Mouse (Mus musculus) stomach, postnatal 0 days (tissue): ENCODE data around the gene Chrm2. TPM values are rescaled to one million over a fixed set of nuclear protein-coding genes. Genes with fewer than 3 reads are reported as not detected.

Source experiments
- ATAC-seq: fragments of 200-750 bp; cut with Nextera tagmentation; 2 replicates; pipeline ENCODE4 v1.8.0; 2017; ENCODE audit not compliant: low FRiP score, low TSS enrichment
- DNase-seq: peaks from one replicate; pipeline ENCODE4 v3.0.0-alpha.2; 2016; ENCODE audit warnings: low spot score
- H3K27ac ChIP-seq: fragments of 300-500 bp; sonication (generic); replicated peaks from 2 replicates; pipeline ENCODE4 v1.5.1; 2014; ENCODE audit warnings: mild to moderate bottlenecking, control low read depth
- H3K27me3 ChIP-seq: fragments of 300-500 bp; sonication (generic); 2 replicates; pipeline ENCODE4 v1.6.1; 2014; ENCODE audit warnings: low read length; ENCODE audit not compliant: control insufficient read depth, insufficient read depth
- H3K36me3 ChIP-seq: fragments of 300-500 bp; sonication (generic); 2 replicates; pipeline ENCODE4 v1.6.1; 2014; ENCODE audit warnings: low read length, mixed read lengths; ENCODE audit not compliant: control insufficient read depth, insufficient read depth
- H3K4me1 ChIP-seq: fragments of 300-500 bp; sonication (generic); replicated peaks from 2 replicates; pipeline ENCODE4 v1.6.1; 2014; ENCODE audit warnings: antibody characterized with exemption; ENCODE audit not compliant: control insufficient read depth, insufficient read depth
- H3K4me2 ChIP-seq: fragments of 300-500 bp; sonication (generic); replicated peaks from 2 replicates; pipeline ENCODE4 v1.6.1; 2014; ENCODE audit warnings: low read depth, mild to moderate bottlenecking, control low read depth, moderate library complexity
- H3K4me3 ChIP-seq: fragments of 300-500 bp; sonication (generic); 2 replicates; pipeline ENCODE4 v1.5.1; 2014; ENCODE audit warnings: low read depth, low read length, control low read depth
- H3K9ac ChIP-seq: fragments of 300-500 bp; sonication (generic); 2 replicates; pipeline ENCODE4 v1.6.1; 2014; ENCODE audit warnings: mild to moderate bottlenecking, low read length, control low read depth, mixed read lengths
- H3K9me3 ChIP-seq: fragments of 300-500 bp; sonication (generic); 2 replicates; pipeline ENCODE4 v1.6.1; 2016; ENCODE audit warnings: low read length; ENCODE audit not compliant: control insufficient read depth
- CTCF ChIP-seq: IDR thresholded peaks from 2 replicates; pipeline ENCODE4 v1.5.1; 2016; ENCODE audit warnings: antibody characterized with exemption, low read depth, mild to moderate bottlenecking, moderate library complexity
- EP300 ChIP-seq: optimal IDR thresholded peaks from 2 replicates; pipeline ENCODE3; 2016; ENCODE audit warnings: antibody characterized with exemption
- WGBS: fragments of 180-500 bp; shearing (Covaris S2); extraction: QIAGEN DNeasy Blood & Tissue Kit; methylation state at CpG from one replicate; pipeline ENCODE4 v1.1.7; 2014; 5-methylcytosine and 5-hydroxymethylcytosine counted together
- polyA plus RNA-seq: library from polyadenylated mRNA; unstranded; fragments of >200 nt; fragmentation: Nextera tagmentation; extraction: Ambion mirVana; gene quantifications from 2 replicates; pipeline ENCODE4 v1.2.1, GENCODE M21; 2015

Gene Chrm2
- polyA plus RNA-seq, 1 experiment from 2014 or later = 13.2 TPM

GRCm38 (mm10) chr6:36437964-36438363 lies 50.1 kb downstream of the Chrm2 start:
- no peak overlapping the region for H3K9ac ChIP-seq
- DNase-seq (no peak), ATAC-seq (no peak)
- TF ChIP-seq CTCF (no peak), EP300 (no peak)
- 90% methylated on average over 6 of the region's 6 CpGs for WGBS
- H3K4me2 ChIP-seq = no peak overlapping the region
- H3K27me3 ChIP-seq = no peaks in the 10 kb centered on the region
- H3K27ac ChIP-seq = no peak overlapping the region
- H3K36me3 ChIP-seq = no peaks in the 10 kb centered on the region
- H3K4me3 ChIP-seq = no peak overlapping the region
- H3K9me3 ChIP-seq = no peaks in the 10 kb centered on the region
- no peaks in the 10 kb centered on the region for H3K4me1 ChIP-seq

GRCm38 (mm10) chr6:36439218-36439617 lies 51.3 kb downstream of the Chrm2 start:
- Histone ChIP-seq H3K4me2 (no peak overlapping the region), H3K27me3 (no peaks in the 10 kb centered on the region), H3K4me3 (no peak overlapping the region), H3K36me3 (no peaks in the 10 kb centered on the region), H3K9me3 (no peaks in the 10 kb centered on the region), H3K4me1 (no peaks in the 10 kb centered on the region), H3K9ac (no peak overlapping the region), H3K27ac (no peak overlapping the region)
- TF ChIP-seq EP300 = no peak
- no peak for TF ChIP-seq CTCF
- ATAC-seq = no peak
- WGBS = 70% methylated on average over 2 of the region's 2 CpGs
- no peak for DNase-seq

GRCm38 (mm10) chr6:36451480-36451879 lies 63.6 kb downstream of the Chrm2 start:
- Histone ChIP-seq H3K36me3 (no peaks in the 10 kb centered on the region), H3K9ac (no peak overlapping the region), H3K4me3 (no peak overlapping the region), H3K27me3 (no peaks in the 10 kb centered on the region), H3K27ac (no peak overlapping the region), H3K9me3 (no peaks in the 10 kb centered on the region), H3K4me2 (no peak overlapping the region), H3K4me1 (no peaks in the 10 kb centered on the region)
- TF ChIP-seq CTCF = no peak
- TF ChIP-seq EP300 = no peak
- DNase-seq = no peak
- ATAC-seq = no peak

GRCm38 (mm10) chr6:36455071-36455470 lies 67.2 kb downstream of the Chrm2 start:
- Histone ChIP-seq H3K36me3 (no peaks in the 10 kb centered on the region), H3K9ac (no peak overlapping the region), H3K4me2 (no peak overlapping the region), H3K4me1 (no peaks in the 10 kb centered on the region), H3K4me3 (no peak overlapping the region), H3K9me3 (no peaks in the 10 kb centered on the region), H3K27me3 (no peaks in the 10 kb centered on the region), H3K27ac (no peak overlapping the region)
- no peak for ATAC-seq
- no peak for DNase-seq
- TF ChIP-seq CTCF = no peak
- TF ChIP-seq EP300 = no peak

GRCm38 (mm10) chr6:36457015-36457414 lies 69.1 kb downstream of the Chrm2 start:
- Histone ChIP-seq H3K36me3 (no peaks in the 10 kb centered on the region), H3K9ac (no peak overlapping the region), H3K4me1 (no peaks in the 10 kb centered on the region), H3K27ac (no peak overlapping the region), H3K4me3 (no peak overlapping the region), H3K4me2 (no peak overlapping the region), H3K27me3 (no peaks in the 10 kb centered on the region), H3K9me3 (no peaks in the 10 kb centered on the region)
- no peak for ATAC-seq
- no peak for DNase-seq
- TF ChIP-seq CTCF = no peak
- no peak for TF ChIP-seq EP300
- 30% methylated on average over 1 of the region's 1 CpGs for WGBS

- TF ChIP-seq EP300 (no peak), CTCF (no peak)
- no peak for DNase-seq
- WGBS = 85% methylated on average over 3 of the region's 3 CpGs
These were observed 76.1 kb downstream of the Chrm2 start for GRCm38 (mm10) chr6:36464008-36464407.

More at GRCm38 (mm10) chr6:36464008-36464407, 76.1 kb downstream of the Chrm2 start:
- no peaks in the 10 kb centered on the region for H3K36me3 ChIP-seq
- no peaks in the 10 kb centered on the region for H3K4me1 ChIP-seq
- no peak overlapping the region for H3K27ac ChIP-seq
- H3K9me3 ChIP-seq = no peaks in the 10 kb centered on the region
- no peak overlapping the region for H3K9ac ChIP-seq
- H3K4me3 ChIP-seq = no peak overlapping the region
- H3K27me3 ChIP-seq = no peaks in the 10 kb centered on the region
- no peak overlapping the region for H3K4me2 ChIP-seq
- no peak for ATAC-seq
